Mouse (Mus musculus) skeletal muscle tissue, adult 2 months (tissue): ENCODE measurements at regions not wholly inside any gene's neighbourhood (a gene's known extent, or its start where the extent isn't known, plus 50 kb on each side); places are given as distances from the start of the nearest gene placed in this dataset.

Experiments used
- DNase-seq: peaks from one replicate; pipeline ENCODE4 v3.0.0-alpha.2; 2012; ENCODE audit warnings: low read depth, low spot score

- no peak for DNase-seq
Observed at GRCm38 (mm10) chrX:164878336-164878735, 101.8 kb downstream of the Mospd2 start.

GRCm38 (mm10) chrX:164840393-164840792, 139.8 kb downstream of the Mospd2 start:
- no peak for DNase-seq

GRCm38 (mm10) chrX:164820906-164821305, 159.3 kb downstream of the Mospd2 start:
- DNase-seq, result no peak

- no peak for DNase-seq
Observed at GRCm38 (mm10) chrX:164787293-164787692, 192.9 kb downstream of the Mospd2 start.

- DNase-seq, result no peak
Observed at GRCm38 (mm10) chrX:164764919-164765318, 215.3 kb downstream of the Mospd2 start.

- DNase-seq, result peak; percentile 0
Observed at GRCm38 (mm10) chrX:164763764-164764445, 216.3 kb downstream of the Mospd2 start.

- no peak for DNase-seq
Observed at GRCm38 (mm10) chrX:164745552-164746217, 234.5 kb downstream of the Mospd2 start.
